Mouse (Mus musculus) kidney, postnatal 36 days (tissue): ENCODE results near the gene Rabl6.
"Not testable (repeated sequence)": the region's sequence is repeated elsewhere in the genome, so short reads cannot be mapped to it uniquely, and the experiment has no call there.

ENCODE experiments used
- DNase-seq, 2 experiments: peaks; one replicate each; pipeline ENCODE4 v3.0.0; 2021 to 2022; ENCODE audit warnings: mixed read lengths in 2 of 2

The Rabl6 gene

DNA sequence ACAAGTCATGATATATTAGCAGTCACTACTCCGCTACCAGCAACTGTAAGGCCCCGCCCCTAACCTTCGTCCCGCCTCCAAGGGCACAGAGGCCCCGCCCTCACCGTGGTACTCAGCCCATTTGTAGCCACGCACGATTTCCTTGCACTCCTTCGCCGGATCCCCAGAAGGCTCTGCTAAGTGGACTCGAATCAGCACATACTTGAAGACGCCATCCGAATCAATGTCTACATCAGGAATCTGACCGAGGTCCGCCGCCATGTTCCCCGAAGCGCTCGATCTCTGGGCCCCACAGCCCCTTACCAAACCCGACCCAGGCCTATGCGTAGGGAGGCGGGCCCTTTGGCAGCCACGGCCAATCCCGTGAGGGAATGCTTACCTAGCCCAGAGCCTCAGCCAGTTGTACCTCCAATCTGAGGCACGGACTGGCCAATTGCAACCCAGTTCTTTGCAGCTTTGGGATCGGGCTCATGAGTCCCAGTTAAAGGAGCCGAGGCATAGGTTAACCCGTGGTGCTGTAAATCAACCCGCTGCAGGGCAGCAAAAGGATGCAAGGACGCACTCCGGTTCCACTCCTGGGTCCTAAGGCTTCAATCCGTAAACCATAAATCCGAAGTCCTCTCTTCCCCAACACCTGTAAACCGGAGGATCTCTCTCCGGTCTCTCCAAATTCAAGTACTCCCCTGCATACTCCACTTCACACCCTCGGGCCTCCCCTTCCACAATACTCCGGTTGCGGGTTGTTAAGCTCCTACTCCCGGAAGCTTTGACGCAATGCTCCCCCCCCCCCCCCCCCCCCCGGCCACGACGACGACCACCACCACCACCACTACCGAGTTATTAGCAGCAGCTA lies 33.5 kb downstream of the Rabl6 start, which contains the start of the genes Mamdc4 and Phpt1:
Mamdc4 (minus strand) TSS at position 267 of the 853 bp plus-strand sequence.
Phpt1 (minus strand) TSS at position 646 of the 853 bp plus-strand sequence.
- peak; percentile 98 to 99 for DNase-seq

DNA sequence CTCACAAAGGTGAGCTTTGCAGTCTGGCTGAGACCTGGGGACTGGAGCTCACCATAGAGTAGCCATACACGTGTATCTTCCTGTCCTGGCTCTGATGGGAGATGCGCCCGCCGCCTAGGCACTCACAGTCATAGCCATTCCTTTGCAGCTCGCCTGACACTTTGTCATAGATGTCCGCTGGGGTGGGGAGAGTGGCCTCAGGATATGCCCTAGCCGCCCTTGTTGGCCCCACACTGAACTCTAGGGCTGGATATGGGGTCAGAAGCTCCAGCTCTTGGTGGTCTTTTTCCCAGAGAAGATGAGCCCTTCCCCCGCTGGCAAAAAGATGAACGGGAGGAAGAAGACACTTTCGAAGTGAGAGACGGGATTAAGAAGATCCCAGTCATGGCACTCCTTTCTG lies 34.2 kb downstream of the Rabl6 start:
- peak in 1 of 2 experiments; percentile 14 for DNase-seq

DNA sequence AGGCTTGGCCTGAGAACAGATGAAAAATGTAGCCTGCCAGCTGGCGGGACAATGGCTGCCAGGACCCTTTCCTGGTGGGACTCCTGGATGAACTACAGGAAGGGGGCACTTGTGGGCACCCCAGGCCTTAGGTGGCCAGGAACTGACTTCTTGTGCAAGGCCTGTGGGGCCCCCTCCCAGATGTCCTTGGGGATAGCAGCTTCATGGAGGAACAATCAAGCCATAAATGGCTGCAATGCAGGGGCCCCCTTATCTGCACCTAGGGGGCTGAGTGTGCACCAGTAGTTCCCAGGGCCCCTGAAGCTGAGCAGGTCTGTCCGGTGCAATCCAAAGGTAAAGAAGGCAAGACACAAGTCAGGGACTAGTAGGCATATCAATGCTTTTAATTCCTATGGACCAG lies 35.3 kb downstream of the Rabl6 start:
- DNase-seq: no peak

DNA sequence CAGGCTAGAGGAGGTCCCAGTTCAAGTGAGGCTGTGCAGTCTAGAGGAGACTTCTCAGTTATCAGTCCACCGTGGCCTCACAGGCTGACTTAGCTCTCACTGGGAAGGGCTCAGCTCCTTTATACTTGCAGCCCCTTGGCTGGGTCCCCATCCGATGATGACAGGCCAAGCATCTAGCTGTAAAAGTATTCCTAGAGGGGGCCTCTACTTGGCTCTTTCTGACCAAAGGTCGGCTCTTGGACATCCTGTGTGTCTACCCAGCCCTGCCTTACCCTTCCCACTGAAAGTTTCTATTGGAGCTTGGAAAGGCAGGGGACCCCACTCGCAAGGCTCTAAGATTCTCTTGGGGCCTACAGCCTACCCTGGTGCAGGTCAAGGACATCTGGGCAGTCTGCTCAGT lies 37.1 kb downstream of the Rabl6 start:
- no peak for DNase-seq

DNA sequence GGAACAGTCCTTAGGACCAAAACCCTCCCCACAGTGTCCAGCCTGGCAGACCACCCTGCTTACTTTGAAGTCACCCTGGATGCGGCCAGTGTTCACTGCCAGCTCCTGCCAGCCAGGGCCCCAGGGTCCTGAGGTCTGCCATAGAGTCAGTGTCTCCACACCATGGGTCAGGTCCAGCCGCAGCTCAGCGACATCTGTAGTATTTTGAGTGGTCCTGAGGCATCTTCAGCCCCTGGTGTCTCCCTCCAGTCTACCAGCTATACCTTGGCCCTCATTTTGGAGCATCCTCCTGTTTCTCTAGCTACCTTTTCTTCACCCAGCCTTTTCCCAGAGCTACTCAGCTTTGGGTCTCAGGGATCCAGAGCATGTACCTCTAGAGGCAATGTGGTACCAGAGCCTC lies 39.0 kb downstream of the Rabl6 start:
- peak in 1 of 2 experiments; percentile 2 for DNase-seq

DNA sequence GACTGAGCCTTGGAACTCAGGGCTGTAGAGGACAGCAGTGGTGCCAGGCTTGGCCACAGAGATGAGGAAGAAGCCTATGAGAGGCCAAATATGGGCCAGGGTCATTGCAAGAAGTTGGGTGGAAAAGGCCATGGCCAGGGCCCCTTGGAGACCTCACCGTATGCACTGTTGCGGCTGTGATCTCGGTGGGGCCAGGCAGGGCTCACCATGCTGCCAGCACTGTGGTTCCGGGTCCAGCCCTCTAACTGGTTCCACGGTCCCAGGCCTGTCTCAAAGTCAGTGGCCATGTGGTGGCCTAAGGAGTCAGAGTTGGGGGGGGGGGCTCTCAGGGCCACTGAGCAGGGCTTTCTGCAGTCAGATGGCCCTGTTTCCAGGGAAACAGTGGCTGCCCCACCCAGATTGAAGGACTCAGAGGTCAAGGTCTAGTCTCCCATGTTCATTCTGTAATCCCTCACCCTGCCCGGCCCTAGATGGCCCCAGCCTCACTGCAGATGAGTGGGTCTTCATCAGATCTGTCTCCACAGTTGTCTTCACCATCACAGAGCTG lies 39.8 kb downstream of the Rabl6 start:
- DNase-seq: peak in 1 of 2 experiments; percentile 10

DNA sequence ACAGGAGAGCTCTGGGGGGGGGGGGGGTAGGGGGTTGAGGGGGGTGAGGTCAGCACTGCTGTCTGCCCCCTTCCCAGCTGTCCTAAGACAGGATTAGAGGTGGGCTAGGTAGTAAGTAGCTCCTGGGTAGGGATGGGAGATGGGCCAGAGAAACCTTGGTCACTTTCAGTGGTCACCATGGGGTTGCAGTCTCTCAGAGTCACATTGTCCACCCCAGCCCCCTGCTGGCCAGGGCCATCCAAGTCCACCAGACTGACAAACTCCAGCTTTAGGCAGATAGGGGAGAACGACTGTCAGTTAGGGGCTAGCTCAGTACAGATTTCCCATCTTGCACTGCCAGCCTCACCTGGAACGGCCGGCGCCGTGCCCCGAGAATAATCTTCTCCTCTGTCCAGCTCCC lies 41.8 kb downstream of the Rabl6 start:
- DNase-seq: peak in 1 of 2 experiments; percentile 27

DNA sequence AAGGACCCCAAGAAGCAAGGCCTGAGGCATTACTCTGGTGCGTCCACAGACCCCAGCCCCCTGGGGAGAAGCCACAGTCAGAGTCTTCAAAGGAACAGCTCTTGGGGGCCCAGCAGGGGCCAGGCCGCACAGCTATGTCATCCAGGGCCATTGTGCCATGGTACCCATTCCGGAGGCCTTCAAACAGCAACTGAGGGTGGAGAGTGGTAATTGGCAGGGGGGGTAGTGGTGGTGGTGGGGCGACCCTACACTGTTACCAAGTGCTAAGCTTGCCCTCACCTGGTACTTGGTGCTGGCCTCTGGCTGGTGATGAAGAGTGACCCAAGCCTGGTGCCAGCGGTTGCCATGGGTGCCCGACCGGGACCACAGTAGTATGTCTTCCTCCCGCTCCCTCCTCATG lies 42.6 kb downstream of the Rabl6 start:
- DNase-seq: no peak

DNA sequence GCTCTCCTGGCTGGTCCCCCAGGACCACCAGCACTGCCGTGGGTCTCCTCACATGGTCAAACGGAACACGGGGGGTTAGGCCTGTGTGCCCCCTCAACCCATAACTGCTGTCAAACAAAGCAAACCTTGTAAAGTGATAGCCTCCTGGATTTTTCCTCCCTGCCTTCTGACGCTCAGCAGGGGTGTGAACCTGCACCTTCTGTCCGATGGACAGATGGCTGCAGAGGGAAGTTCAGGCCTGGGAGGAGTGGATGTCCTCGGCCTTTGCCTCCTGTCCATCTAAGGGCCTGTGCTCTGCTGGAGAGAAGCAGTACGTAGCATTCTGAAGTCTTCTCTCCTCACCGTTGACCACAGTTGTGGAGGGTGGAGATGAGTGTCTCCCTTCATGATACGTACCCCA lies 46.4 kb downstream of the Rabl6 start:
- DNase-seq: no peak

DNA sequence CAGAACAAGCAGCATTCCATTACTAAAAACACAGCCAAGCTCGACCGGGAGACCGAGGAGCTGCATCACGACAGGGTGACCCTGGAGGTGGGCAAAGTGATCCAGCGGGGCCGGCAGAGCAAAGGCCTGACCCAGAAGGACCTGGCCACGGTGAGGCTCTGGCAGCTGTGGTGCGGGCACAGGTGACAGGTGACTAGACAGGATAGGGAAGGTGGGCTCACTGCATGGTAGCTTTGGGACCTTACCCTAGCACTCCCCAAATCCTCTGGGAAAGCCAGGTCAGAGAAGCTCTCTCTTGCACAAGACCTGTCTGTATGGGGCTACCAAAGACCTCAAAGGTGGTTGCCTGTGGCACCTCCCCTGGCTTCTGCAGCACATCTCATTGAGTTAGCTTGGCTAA lies 47.8 kb downstream of the Rabl6 start:
- DNase-seq: peak in 1 of 2 experiments; percentile 34

DNA sequence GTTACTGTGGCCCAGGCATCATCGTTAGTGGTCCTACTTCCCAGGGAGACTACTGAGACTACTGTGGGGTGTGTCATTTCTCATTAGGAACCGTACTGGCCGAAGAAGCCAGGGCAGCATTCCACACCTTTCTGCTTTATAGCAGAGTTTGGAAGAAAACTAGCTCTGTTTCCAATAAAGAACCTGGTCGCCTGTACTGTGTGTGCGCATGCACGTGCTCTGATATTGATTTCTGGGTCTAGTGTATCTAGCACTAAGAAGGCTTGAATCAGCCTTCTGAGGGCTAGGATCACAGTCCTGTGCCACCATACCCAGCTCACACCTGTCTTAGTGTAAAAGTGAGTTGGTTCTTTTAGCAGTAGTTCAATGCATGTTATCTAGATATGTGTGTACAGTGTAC lies 49.5 kb downstream of the Rabl6 start:
- DNase-seq: no peak

DNA sequence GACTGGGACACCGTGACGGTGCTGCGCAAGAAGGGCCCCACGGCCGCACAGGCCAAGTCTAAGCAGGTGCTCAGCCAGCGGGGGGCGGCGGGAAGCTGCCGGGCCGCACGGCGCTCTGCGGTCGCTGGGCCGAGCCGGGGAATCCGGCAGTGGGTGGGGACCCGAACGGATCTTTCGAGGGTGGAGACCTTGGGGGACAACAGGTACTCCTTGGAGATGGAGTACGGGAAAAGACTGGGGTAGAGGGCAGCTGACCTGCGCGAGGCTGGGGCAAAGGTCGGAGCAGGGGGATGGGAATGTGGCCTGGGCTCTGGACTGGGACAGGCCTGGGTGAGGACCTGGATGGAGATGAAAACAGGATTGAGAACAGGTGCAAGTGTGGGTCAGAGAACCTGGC lies 50.4 kb downstream of the Rabl6 start:
- peak; percentile 70 to 80 for DNase-seq

DNA sequence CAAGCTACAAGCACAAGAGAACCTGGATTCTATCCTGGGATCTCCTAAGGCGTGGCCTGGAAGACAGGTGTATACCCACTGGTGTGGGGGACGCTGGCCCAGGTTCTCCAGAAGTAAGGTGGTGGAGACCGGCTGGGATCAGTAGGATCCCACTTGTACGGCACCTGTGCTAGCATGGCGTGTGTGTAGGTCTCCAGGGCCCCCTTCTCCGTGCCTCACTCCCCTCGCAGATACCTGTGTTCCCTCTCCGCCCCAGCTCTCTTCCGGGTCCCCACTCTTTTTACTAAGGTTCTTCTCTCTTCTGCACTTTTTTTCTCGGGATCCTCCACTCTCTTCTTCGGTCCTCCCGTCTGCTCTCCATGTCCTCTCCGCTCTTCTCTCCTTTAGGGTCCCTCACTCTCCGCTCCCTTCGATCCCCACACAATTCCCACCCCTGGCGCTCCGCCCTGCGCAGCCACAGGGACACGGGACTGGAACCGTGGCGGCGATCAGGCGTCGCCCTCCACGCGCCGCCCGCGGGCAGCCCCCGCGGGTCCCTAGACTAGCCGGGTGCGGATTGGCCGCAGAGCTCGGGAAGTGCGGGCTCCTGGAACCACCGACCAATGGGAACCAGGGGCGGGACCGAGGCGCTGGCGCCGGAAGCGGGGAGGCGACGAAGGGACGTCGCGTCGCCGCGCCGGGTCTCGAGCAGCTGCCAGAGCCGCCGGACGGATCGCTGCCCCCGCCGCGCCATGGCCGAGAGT lies 50.9 kb downstream of the Rabl6 start, which contains the start of gene Edf1:
Edf1 (plus strand) TSS at position 627 of the 743 bp plus-strand sequence.
- DNase-seq: peak; percentile 97

DNA sequence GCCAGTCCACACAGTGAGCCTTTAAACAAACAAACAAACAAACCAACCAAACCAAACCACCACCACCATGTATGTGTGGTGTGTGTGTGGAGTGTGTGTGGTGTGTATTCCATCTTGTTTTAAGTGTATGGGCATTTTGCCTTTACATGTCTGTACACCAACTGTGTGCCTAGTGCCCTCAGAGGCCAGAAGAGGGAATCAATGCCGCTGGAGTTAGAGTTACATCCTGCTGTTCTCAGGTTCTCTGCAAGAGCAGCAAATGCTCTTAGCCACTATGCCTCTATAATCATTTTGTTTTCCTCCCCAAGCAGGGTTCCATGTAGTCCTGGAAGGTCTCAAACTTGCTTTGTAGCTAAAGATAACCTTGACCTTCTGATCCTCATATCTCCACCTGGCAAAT lies 52.0 kb downstream of the Rabl6 start:
- no peak for DNase-seq

DNA sequence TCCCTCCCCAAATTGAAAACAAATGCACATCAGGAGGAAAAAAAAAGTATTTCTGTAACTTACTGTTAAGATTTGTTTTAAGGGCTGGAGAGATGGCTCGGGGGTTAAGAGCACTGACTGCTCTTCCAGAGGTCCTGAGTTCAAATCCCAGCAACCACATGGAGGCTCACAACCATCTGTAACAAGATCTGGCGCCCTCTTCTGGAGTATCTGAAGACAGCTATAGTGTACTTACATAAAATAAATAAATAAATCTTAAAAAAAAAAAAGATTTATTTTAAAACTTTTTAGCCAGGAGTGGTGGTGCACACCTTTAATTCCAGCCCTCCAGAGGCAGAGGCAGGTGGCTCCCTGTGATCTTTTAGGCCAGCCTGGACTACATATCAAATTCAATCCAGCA lies 52.8 kb downstream of the Rabl6 start:
- DNase-seq: not testable (repeated sequence)

DNA sequence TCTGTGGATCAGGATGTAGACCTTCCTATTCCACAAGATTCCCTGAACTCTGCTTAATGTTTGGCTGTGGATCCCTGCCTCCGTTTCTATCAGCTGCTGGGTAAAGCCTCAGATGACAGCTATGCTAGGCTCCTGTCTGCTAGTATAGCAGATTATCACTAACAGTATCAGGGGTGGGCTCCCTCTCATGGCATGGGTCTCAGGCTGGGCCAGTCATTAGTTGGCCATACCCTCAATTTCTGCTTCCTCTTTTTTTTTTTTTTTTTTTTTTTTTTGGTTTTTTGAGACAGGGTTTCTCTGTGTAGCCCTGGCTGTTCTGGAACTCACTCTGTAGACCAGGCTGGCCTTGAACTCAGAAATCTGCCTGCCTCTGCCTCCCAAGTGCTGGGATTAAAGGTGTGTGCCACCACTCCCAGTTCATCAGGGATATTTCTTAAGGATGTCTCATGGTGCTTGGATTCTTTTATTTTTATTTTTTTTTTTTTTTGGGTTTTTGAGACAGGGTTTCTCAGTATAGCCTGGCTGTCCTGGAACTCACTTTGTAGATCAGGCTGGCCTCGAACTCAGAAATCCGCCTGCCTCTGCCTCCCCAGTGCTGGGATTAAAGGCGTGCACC lies 55.0 kb downstream of the Rabl6 start:
- not testable (repeated sequence) for DNase-seq

DNA sequence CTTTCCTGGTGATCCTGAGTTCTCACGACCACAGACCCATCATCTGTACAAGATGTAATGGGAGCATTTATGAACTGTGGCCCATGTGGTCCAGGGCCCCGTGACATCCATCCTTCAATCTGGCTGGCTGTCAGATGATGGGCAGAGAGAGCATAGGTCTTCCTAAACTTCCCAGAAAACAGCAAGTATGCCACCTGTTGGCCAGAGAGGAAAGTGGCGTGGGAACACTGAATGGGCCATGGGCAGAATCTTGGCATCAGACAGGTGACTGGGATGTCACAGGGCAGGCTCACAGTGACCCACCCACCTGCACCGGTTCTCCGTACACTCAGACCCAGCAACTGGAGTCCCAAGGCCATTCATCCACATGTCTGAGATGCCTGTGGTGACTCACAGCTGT lies 57.1 kb downstream of the Rabl6 start:
- DNase-seq: peak; percentile 71 to 82

DNA sequence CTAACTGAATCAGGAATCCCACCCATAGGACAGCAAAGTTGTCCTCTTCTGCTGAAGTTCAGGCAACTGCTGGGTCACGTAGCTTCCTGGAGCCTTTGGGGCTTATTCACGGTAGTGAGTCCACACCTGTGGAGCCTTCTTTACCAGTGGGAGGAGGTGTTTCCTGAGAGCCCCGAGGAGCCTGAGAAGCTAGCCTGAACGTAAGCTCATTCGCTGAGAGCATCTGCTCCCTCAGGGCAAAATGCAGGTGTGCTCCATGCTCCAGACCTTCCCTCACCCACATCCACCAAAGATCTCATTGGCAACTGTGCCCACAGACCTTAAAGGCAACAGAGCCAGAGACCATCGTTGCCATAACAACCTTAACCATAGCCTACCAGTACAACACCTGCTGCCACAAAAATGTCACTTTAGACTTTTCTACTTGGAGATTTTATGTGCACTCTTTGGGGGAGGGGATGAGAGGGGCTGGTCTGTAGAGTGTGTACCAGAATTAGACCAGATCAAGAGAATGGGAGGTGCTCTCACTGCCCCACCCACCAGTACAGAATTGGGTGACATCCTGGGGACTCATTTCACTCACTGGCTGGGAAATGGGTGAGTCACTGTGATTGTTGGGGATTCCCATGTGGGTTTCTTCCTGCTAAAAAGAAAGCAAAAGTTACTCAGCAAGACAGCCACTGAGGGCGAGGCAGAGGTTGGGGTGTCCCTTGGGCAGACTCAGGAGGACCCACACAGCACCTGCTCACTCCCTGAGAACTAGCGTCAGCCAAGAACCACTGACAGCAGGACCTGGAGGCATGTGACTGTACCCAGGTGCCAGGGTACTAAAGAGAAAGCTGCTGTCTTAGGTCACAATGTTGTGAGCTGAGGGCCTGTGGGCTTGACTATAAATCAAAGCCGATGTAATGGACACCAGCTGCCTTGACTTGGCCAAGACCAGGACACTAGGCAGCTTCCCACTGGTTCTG lies 59.0 kb downstream of the Rabl6 start:
- DNase-seq: no peak

DNA sequence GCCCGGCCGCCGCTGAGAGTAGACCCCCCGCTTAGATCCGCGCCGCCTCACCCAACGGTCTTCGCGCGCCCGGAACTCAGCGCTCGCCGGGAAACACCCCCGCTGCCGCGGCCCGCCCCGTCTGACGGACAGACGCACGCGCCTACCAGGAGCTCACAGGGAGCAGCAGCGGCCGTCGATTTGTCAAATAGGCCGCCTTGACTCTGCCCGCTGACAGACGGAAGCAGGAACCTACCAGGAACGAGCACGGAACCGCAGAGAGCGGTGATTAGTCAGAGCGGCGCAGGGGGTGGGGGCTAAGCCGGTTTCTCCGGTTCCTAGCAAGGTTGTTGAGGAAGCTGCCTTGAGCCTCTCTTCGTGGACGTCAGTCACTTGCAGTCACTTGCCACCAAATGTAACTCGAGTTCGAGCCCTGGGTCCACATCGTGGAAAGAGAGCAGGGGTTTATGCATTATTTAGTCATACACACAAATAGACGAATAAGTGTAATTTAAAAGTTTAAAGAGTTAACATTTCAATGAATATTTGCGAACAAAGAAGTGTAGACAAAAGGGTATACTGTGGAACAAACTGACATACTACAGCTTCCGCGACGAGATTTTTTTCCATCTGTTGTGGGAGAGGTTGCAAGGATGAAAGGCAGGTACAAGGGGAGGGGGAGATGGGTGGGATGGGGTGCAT lies 61.4 kb downstream of the Rabl6 start, which contains the start of gene Traf2:
Traf2 (minus strand) TSS at position 130 of the 681 bp plus-strand sequence.
- DNase-seq: peak; percentile 99 to 100

DNA sequence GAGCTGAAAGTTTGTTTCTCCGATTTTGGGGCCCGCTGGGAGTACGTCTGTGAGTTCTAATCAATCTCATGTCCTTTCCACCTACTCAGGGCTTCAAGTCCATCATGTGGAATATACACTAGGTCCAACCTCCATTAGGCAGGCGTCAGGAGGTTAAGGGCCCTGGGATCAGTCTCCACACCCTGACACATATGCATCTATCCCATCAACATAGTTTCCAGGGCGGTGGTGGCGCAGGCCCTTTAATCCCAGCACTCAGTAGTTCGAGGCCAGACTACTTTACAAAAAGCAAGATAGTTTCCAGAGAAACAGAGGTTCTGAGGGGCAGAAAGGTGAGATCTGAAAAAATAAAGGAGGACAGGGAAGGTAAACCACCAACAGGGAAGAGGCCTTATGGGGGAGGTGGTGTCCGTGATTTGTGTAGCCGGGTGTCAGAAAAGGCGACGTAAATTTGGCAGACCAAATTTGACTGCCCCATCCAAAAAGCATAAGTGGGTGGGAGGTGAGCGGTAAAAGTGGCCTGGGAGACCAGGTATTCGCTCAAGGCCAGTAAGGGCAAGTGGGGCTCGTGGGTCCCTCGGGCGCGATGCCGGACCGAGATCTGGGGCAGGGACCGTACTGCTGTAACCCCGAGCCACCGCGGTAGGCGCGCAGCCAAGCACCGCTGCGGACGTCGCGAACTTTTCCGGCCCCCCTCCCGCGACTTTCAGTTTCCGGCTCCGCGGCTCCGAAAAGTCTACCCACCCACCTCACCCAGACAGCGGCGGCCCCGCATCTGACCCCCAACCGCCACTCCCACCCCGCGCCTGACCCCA lies 62.1 kb downstream of the Rabl6 start:
- peak in 1 of 2 experiments; percentile 92 for DNase-seq
